Mouse (Mus musculus): ENCODE measurements around the gene Fdxr. TPM values are rescaled to one million over a fixed set of nuclear protein-coding genes. Genes with fewer than 3 reads are reported as not detected.

Fdxr gene
- polyA plus RNA-seq, 1 experiment from 2014 or later: 18.1 TPM

DNA sequence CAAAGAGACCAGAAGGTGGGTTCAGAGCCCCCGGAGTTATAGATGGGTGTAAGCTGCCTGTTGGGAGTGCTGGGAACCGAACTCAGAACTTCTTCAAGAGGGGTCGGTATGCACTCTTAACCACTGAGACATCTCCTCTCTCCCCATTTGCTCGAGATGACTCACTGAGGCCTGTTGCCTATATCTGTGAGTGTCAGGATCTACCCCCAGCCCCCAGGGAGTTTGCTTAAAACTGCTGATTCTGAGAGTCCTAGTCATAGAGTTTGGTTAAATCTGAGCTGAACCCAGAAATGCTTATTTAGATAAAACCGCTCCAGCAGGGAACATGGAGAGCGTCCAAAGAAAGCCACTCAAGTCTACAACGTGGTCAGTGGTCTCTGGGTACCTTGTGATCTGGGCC, 2.7 kb downstream of the Fdxr start:
- Histone ChIP-seq H3K9ac (peak overlapping the region; percentile 29; the same call in 1 of the 2 replicates), H3K27me3 (peaks cover 7% of the 10 kb centered on the region), H3K4me2 (no peak overlapping the region), H3K36me3 (peaks cover 21% of the 10 kb centered on the region), H3K9me3 (no peaks in the 10 kb centered on the region), H3K4me1 (replicated peaks) (peaks cover 43% of the 10 kb centered on the region), H3K4me3 (no peak overlapping the region), H3K27ac (no peak overlapping the region)
- ATAC-seq (ENCODE audit: low FRiP score): no peak
- WGBS: 86% methylated on average over 7 of the region's 7 CpGs

DNA sequence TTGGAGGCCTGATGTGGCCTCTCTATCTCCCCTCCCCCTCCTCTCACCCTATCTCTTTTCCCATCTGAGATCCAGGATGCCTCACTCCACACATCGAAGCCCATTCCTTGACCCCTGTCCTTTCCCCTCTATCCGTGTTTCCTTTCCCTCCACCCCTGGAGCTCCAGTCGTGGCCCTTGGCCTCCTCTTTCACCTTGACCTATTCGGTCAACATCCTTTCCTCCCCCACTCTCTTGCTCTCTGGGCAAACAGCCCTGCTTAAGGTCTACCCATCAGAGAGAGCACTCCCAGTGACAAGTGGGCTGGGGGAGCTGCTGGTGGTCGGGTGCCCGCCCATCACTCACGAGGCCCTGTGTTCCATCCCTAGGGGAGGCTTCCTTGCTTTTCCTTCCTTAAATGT, 3.1 kb downstream of the Fdxr start:
- Histone ChIP-seq H3K27ac (no peak overlapping the region), H3K9ac (peak overlapping the region; percentile 29; the same call in 1 of the 2 replicates), H3K4me1 (replicated peaks) (peaks cover 43% of the 10 kb centered on the region), H3K4me3 (no peak overlapping the region), H3K27me3 (peaks cover 11% of the 10 kb centered on the region), H3K4me2 (no peak overlapping the region), H3K9me3 (no peaks in the 10 kb centered on the region), H3K36me3 (peaks cover 26% of the 10 kb centered on the region)
- WGBS: 73% methylated on average over 7 of the region's 7 CpGs
- no peak for ATAC-seq (ENCODE audit: low FRiP score)

DNA sequence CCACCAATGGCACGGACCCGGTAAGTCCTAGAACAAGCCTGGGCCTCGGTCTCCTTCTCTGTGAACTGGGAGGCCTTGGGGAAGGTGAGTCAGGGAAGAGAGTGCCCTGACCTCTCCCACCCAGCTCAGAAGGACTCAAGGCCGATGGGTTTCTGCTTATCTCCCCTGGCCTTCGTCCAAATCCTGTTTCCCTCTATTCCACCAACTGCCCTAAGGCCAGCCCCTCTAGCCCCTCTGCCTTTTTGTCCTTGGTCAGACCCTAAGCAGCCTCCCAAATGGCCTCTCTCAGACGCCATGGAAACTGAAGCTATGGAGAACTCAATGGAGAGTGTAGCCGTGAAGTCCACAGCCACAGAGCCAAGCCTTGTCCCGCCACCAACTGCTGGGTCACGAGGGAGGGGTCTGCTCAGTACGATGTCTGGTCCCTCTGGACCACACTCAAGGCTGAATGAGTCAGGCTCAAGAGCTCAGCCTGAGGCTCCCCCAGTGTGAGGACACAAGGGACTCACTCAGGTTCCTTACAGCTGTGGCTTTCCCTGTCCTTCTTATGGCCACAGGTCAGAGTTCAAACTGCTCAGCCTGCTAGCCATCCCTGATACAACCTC, 3.9 kb downstream of the Fdxr start:
- Histone ChIP-seq H3K9me3 (no peaks in the 10 kb centered on the region), H3K4me3 (no peak overlapping the region), H3K27ac (no peak overlapping the region), H3K4me2 (no peak overlapping the region), H3K36me3 (peaks cover 33% of the 10 kb centered on the region), H3K4me1 (replicated peaks) (peaks cover 41% of the 10 kb centered on the region), H3K9ac (no peak overlapping the region), H3K27me3 (peaks cover 19% of the 10 kb centered on the region)
- ATAC-seq (ENCODE audit: low FRiP score): no peak
- 69% methylated on average over 10 of the region's 10 CpGs for WGBS

DNA sequence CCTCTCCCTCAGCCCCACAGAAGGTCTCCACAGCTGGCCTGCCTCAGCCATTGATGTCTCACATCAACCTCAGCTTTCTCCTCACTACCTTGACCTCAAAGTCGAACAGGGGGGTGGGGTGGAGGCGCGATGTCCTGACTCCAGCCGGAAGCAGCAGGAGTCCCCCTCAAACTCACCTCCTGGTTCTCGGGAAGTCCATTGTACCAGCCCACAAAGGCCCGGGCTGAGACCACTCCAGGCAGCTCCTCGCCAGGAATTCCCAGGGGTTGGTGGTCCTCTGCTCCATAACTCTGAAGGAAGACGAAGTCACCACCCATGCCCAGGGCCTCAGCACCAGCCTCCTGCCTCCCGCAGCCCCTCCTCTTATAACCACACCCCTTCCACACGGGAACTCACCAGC, 5.4 kb downstream of the Fdxr start:
- H3K27me3 ChIP-seq: peaks cover 34% of the 10 kb centered on the region
- no peak overlapping the region for H3K9ac ChIP-seq
- no peak overlapping the region for H3K27ac ChIP-seq
- peaks cover 47% of the 10 kb centered on the region for H3K4me1 ChIP-seq (replicated peaks)
- 77% methylated on average over 10 of the region's 10 CpGs for WGBS
- H3K4me2 ChIP-seq: no peak overlapping the region
- no peak for ATAC-seq (ENCODE audit: low FRiP score)
- H3K9me3 ChIP-seq: no peaks in the 10 kb centered on the region
- peaks cover 35% of the 10 kb centered on the region for H3K36me3 ChIP-seq
- H3K4me3 ChIP-seq: no peak overlapping the region

DNA sequence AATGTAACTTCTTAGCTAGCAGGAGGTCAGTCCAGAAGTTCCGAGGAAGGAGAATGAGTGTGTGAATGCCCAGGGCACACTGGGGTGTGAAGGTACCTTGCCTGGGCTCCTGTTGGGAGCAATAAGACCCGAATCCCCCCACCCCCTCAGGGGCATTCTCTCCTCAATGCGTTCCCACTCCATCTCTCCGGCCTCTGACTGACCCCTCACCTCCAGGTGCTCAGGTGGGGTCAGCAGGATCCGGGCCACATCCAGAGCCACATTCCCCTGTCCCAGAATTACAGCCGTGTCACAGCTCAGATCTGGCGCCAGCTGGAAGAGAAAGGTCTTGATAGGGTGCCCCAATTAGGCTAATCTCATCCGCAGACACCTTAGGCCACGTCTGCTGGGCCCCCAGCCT, 5.8 kb downstream of the Fdxr start:
- peaks cover 35% of the 10 kb centered on the region for H3K36me3 ChIP-seq
- no peak overlapping the region for H3K9ac ChIP-seq
- no peak for ATAC-seq (ENCODE audit: low FRiP score)
- H3K27ac ChIP-seq: no peak overlapping the region
- no peaks in the 10 kb centered on the region for H3K9me3 ChIP-seq
- 84% methylated on average over 9 of the region's 9 CpGs for WGBS
- H3K4me3 ChIP-seq: no peak overlapping the region
- H3K4me1 ChIP-seq (replicated peaks): peaks cover 47% of the 10 kb centered on the region
- no peak overlapping the region for H3K4me2 ChIP-seq
- peaks cover 38% of the 10 kb centered on the region for H3K27me3 ChIP-seq

DNA sequence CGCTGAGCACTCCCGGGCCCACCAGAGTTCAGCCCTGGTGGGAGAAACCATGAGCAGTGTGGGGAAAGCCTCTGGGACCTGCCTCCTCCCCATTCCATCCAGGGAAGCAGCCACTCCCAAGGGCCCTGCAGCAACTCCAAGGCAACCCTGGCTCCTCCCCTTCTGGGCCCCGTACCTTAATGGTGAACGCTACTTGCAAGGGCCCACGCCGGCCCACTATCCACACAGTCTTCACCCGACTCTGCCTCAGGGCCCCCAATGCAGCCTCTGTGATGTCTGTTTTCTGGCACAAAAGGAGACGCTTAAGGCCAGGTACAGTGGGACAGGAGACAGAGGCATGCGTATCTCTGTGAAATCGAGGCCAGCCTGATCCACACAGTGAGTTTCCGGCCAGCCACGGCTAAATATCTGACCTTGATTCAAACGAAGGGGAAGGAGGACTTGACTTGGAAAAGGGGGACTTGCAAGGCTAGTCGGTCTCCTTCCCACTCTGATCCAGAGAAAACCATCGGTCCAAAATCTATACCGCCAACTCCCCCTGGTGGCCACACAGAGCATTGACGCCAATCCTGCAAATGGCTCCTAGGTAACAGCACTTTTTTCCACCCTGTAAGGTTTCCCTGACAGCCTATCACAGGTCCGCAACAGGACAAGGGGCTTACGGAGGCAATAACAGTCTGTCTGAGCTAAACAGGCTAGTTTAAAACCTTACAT, 6.5 kb downstream of the Fdxr start:
- H3K27me3 ChIP-seq: peaks cover 46% of the 10 kb centered on the region
- peak; percentile 18 for ATAC-seq (ENCODE audit: low FRiP score)
- no peak overlapping the region for H3K9ac ChIP-seq
- H3K4me1 ChIP-seq (replicated peaks): peaks cover 47% of the 10 kb centered on the region
- H3K4me3 ChIP-seq: no peak overlapping the region
- H3K4me2 ChIP-seq: no peak overlapping the region
- H3K36me3 ChIP-seq: peaks cover 35% of the 10 kb centered on the region
- H3K9me3 ChIP-seq: no peaks in the 10 kb centered on the region
- WGBS: 36% methylated on average over 19 of the region's 19 CpGs
- no peak overlapping the region for H3K27ac ChIP-seq

DNA sequence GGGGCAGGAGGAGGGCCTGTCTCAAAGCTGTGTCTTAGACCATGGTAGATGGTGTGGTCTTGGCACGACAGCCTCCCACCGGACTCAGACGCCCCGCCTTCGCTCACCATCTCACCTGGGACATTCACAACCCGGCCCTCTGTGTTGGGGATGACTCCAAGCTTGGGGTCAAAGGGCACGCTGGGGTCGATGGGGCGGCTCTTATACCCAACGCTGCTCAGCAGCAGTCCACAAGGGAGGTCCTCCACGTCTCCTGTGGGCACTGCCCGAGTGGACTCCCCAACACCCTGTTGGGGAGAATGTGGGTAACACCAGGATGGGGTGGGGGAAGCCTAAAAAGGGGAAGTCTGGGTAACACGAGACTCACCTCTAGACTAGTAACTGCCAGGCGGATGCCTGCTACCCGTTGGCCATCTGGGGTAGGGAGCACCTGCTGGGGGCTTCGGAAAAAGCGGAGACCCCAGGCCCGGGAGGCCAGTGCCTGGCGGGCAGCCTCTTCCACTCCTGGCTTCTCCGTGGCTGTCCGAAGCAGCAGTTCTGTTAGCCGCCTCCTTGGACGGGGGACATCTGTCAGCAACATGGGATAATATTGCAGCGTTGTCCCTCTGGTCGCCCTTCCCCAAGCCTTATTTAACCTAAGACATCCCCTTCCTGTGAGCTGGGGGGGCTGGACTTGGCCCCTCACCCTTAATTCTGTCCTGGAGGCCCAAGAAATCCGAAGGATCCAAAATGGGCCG, 7.4 kb downstream of the Fdxr start:
- 91% methylated on average over 27 of the region's 27 CpGs for WGBS
- no peak for ATAC-seq (ENCODE audit: low FRiP score)
- H3K4me3 ChIP-seq: no peak overlapping the region
- no peaks in the 10 kb centered on the region for H3K9me3 ChIP-seq
- no peak overlapping the region for H3K4me2 ChIP-seq
- peaks cover 54% of the 10 kb centered on the region for H3K27me3 ChIP-seq
- H3K9ac ChIP-seq: no peak overlapping the region; the same call in 1 of the 2 replicates
- H3K27ac ChIP-seq: no peak overlapping the region
- peaks cover 46% of the 10 kb centered on the region for H3K4me1 ChIP-seq (replicated peaks)
- peaks cover 35% of the 10 kb centered on the region for H3K36me3 ChIP-seq

DNA sequence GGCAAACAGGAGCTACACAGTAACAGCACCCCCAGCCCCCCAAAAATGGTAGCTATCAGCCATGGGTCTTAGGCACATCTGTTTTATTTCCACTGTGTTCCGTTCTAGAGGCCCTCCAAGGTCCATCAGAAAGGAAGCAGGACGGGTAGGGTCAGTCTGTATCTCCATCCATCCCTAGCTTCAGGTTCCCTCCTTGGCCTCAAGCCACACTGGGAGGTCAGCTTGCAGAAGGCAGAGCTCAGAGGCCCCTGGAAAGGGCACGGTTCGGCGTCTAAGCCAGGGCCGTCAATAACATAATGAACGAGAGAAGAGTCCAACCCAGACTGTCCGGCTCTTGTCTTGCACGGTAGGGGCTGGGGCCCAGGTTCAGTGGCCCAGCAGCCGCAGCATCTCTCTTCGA, 8.9 kb downstream of the Fdxr start:
- peaks cover 36% of the 10 kb centered on the region for H3K4me1 ChIP-seq (replicated peaks)
- no peak for ATAC-seq (ENCODE audit: low FRiP score)
- H3K36me3 ChIP-seq: peaks cover 35% of the 10 kb centered on the region
- H3K9me3 ChIP-seq: no peaks in the 10 kb centered on the region
- no peak overlapping the region for H3K4me3 ChIP-seq
- H3K9ac ChIP-seq: no peak overlapping the region
- H3K27ac ChIP-seq: no peak overlapping the region
- peaks cover 69% of the 10 kb centered on the region for H3K27me3 ChIP-seq
- 70% methylated on average over 11 of the region's 11 CpGs for WGBS
- no peak overlapping the region for H3K4me2 ChIP-seq

DNA sequence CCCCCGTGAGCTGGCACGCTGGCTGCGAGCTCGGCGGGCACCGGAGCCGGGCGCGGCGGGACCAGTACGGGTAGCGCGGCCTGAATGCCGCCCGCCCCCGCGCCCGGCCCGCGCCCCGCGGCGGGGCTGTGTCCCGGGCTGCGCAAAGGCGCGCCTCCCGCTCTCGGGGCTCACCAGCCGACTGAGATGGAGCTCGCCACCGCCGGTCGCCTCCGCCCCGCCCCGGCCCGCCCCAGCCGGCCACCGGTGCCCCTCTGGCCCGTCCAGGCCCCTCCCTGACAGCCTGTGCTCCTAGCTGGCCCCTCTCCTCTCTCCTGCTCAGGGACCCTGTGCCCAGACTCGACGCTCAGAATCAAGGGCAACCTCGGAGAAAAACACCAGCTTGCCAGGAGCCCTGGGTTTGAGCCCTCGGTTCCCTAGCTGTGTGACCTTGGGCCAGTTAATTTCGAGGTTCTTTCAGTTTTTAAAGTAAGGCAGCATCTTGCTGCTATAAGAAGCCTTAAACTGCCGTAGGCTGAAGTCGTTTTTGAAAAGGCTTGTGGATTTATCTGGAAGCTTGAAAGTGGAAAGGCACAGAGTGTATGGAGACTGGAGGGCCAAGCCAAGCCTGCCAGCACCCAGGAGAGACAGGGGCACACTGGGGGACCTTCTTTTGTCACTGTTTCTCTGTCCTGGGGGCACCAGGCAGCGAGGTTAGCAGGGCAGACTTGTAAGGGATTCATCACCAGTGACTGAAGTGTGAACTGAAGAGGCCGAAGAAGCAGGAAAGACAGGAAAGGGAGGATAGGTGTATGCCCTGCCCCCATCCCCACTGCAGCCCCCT, 9.6 kb downstream of the Fdxr start, which contains the start of gene Grin2c:
TSS of gene Grin2c (minus strand) at position 183 of the 823 bp plus-strand sequence.
- Histone ChIP-seq H3K36me3 (peaks cover 31% of the 10 kb centered on the region), H3K27me3 (peaks cover 76% of the 10 kb centered on the region), H3K4me3 (peak within 1 kb of the TSS; percentile 37), H3K4me2 (peak within 1 kb of the TSS; percentile 59), H3K27ac (no peak within 1 kb of the TSS), H3K9ac (peak within 1 kb of the TSS; percentile 65), H3K9me3 (no peaks in the 10 kb centered on the region), H3K4me1 (replicated peaks) (peaks cover 34% of the 10 kb centered on the region)
- no peak for ATAC-seq (ENCODE audit: low FRiP score)
- WGBS: 10% methylated on average over 27 of the region's 50 CpGs

DNA sequence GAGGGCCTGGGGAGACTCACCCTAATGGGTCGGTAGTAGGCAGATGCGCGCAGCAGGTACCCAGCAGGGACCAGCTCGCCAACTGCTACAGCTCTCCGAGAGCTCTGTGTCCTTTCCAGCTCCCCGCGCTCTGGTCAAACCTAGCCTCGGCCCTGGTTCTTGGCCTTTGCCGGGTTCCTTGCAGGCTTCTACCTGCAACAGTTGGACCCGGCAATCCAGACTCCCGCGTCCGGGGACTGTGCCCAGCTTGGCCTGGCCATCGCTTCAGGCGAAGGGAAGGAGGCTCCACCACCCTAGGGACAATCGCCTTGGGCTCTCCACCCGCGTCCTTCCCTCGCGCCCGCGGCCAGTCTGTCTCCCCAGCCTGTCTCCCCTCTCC, 10.5 kb downstream of the Fdxr start:
- WGBS: 2% methylated on average over 22 of the region's 22 CpGs
- no peak for ATAC-seq (ENCODE audit: low FRiP score)
- Histone ChIP-seq H3K27me3 (peaks cover 85% of the 10 kb centered on the region), H3K27ac (no peak overlapping the region), H3K4me1 (replicated peaks) (peaks cover 34% of the 10 kb centered on the region), H3K4me3 (peak overlapping the region; percentile 37), H3K9me3 (no peaks in the 10 kb centered on the region), H3K36me3 (peaks cover 26% of the 10 kb centered on the region), H3K4me2 (peak overlapping the region; percentile 59), H3K9ac (peak overlapping the region; percentile 65; the same call in 1 of the 2 replicates)

DNA sequence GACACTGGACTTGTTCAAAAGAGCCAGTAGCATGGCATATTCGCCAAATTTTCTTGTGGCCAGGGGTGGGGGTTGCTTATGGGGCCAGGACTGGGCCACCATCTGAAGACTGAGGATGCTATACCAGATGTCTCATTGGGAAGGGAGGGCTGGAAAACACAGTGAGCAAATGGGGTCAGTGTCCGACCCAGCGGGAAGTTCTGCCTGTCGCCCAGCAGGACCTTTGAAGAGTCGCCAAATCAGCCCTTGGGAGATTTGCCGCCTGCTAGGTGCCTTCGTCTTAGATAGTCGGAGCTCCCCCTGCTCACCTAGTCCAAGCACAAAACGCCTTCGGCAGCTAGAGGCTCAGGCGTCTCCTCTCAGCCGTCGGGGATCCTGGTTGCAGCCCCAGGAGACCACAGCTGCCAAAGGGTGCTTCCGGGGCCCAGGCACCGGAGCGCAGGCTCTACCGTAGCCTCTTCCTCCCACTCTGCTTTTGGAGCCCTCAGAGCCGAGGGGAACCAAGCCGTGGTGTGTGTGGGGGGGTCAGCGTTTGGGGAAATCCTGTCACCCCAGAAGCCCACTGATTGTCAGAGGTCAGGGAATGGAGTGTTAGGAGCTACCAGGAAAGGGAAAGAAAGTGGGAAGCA, 11.0 kb downstream of the Fdxr start:
- Histone ChIP-seq H3K4me3 (peak overlapping the region; percentile 37), H3K27ac (no peak overlapping the region), H3K9ac (peak overlapping the region; percentile 30; the same call in 1 of the 2 replicates), H3K9me3 (no peaks in the 10 kb centered on the region), H3K36me3 (peaks cover 20% of the 10 kb centered on the region), H3K4me2 (peak overlapping the region; percentile 59; the same call in 1 of the 2 replicates), H3K4me1 (replicated peaks) (peaks cover 34% of the 10 kb centered on the region), H3K27me3 (peaks cover 90% of the 10 kb centered on the region)
- no peak for ATAC-seq (ENCODE audit: low FRiP score)
- WGBS: 3% methylated on average over 20 of the region's 20 CpGs

Data from hindbrain, embryonic 13.5 days (tissue).